Mouse (Mus musculus) neural tube, embryonic 11.5 days (tissue): ENCODE measurements at regions not wholly inside any gene's neighbourhood (a gene's known extent, or its start where the extent isn't known, plus 50 kb on each side); places are given as distances from the start of the nearest gene placed in this dataset.
A peak's percentile ranks its signal among the peaks of the same experiment; 100 is the strongest.

Experiments
- ATAC-seq: fragments of 200-750 bp; cut with Nextera tagmentation; 2 replicates; pipeline ENCODE4 v1.8.0; 2017; ENCODE audit warnings: moderate number of reproducible peaks, mild to moderate bottlenecking, moderate TSS enrichment, moderate library complexity; ENCODE audit not compliant: insufficient read depth, low FRiP score, low TSS enrichment
- DNase-seq: peaks from one replicate; pipeline ENCODE4 v3.0.0-alpha.2; 2015; ENCODE audit warnings: low spot score
- H3K27ac ChIP-seq: fragments of 300-500 bp; sonication (generic); 2 replicates; pipeline ENCODE4 v1.5.1; 2014; ENCODE audit warnings: low read depth, mild to moderate bottlenecking, low read length
- H3K27me3 ChIP-seq: fragments of 300-500 bp; sonication (generic); 2 replicates; pipeline ENCODE4 v1.6.1; 2014; ENCODE audit warnings: mild to moderate bottlenecking, low read length, mixed read lengths; ENCODE audit not compliant: control insufficient read depth, insufficient read depth
- H3K36me3 ChIP-seq: fragments of 300-500 bp; sonication (generic); 2 replicates; pipeline ENCODE4 v1.6.1; 2014; ENCODE audit warnings: mild to moderate bottlenecking, low read length, moderate library complexity, mixed read lengths; ENCODE audit not compliant: control insufficient read depth, insufficient read depth
- H3K4me1 ChIP-seq: fragments of 300-500 bp; sonication (generic); 2 replicates; pipeline ENCODE4 v1.6.1; 2014; ENCODE audit warnings: low read length, mixed read lengths; ENCODE audit not compliant: control insufficient read depth, insufficient read depth
- H3K4me2 ChIP-seq: fragments of 300-500 bp; sonication (generic); 2 replicates; pipeline ENCODE4 v1.6.1; 2014; ENCODE audit warnings: low read depth, mild to moderate bottlenecking, moderate library complexity
- H3K4me3 ChIP-seq: fragments of 300-500 bp; sonication (generic); 2 replicates; pipeline ENCODE4 v1.5.1; 2014; ENCODE audit warnings: low read depth, low read length
- H3K9ac ChIP-seq: fragments of 300-500 bp; sonication (generic); 2 replicates; pipeline ENCODE4 v1.6.1; 2014; ENCODE audit warnings: mild to moderate bottlenecking, low read length
- H3K9me3 ChIP-seq: fragments of 300-500 bp; sonication (generic); 2 replicates; pipeline ENCODE4 v1.6.1; 2016; ENCODE audit warnings: low read length; ENCODE audit not compliant: control insufficient read depth
- WGBS: fragments of 180-500 bp; shearing (Covaris S2); extraction: QIAGEN DNeasy Blood & Tissue Kit; methylation state at CpG from one replicate; pipeline ENCODE4 v1.1.7; 2014; 5-methylcytosine and 5-hydroxymethylcytosine counted together

DNA sequence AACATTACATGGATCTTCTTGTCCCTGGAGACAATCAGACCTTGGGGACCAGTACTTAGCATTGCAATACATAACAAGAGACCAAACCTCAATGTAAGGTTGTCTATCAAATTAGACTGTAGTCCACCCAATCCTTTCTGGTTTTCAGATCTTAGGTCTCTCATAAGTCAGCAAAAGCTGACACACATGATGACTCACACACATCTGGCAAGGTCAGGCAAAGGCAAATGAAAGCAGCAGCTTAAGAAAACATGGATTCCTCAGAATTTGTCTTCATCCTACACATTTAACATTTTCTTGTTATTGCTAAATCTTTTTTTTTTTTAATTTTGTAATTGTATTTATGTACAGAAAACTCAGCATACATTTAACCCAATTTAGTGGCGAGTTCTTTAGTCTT, 52.0 kb downstream of the Gm11983 start:
- no peak overlapping the region for H3K4me3 ChIP-seq
- DNase-seq, result no peak
- no peaks in the 10 kb centered on the region for H3K9me3 ChIP-seq
- H3K9ac ChIP-seq, result no peak overlapping the region
- 88% methylated on average over 1 of the region's 1 CpGs for WGBS
- H3K27ac ChIP-seq, result no peak overlapping the region
- no peaks in the 10 kb centered on the region for H3K4me1 ChIP-seq
- no peak overlapping the region for H3K4me2 ChIP-seq
- ATAC-seq, result no peak
- no peaks in the 10 kb centered on the region for H3K27me3 ChIP-seq
- H3K36me3 ChIP-seq, result no peaks in the 10 kb centered on the region

DNA sequence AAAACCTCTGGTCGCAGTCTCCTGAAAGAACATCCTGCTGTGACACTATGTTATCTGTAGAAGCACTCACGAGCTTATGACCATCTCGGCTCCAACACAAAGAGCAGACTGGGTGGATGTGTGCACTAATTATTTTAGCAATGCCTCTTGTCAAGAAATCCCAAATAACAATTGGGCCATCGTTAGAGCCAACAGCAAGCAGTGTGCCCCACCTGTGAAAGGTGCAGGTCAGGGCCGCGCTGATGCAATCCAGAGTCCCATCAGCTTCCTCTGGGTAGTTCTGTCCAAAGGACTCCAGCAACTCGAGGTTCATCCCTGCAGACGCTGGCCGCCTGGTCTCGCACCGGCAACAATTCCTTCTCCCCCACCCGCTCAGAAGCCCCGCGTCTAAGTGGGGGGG, 54.6 kb downstream of the Gm11983 start:
- Histone ChIP-seq H3K27me3 (no peaks in the 10 kb centered on the region), H3K9ac (no peak overlapping the region), H3K27ac (no peak overlapping the region), H3K4me2 (no peak overlapping the region), H3K36me3 (no peaks in the 10 kb centered on the region), H3K9me3 (no peaks in the 10 kb centered on the region), H3K4me3 (no peak overlapping the region), H3K4me1 (no peaks in the 10 kb centered on the region)
- no peak for ATAC-seq
- DNase-seq, result no peak
- WGBS, result 93% methylated on average over 14 of the region's 14 CpGs

DNA sequence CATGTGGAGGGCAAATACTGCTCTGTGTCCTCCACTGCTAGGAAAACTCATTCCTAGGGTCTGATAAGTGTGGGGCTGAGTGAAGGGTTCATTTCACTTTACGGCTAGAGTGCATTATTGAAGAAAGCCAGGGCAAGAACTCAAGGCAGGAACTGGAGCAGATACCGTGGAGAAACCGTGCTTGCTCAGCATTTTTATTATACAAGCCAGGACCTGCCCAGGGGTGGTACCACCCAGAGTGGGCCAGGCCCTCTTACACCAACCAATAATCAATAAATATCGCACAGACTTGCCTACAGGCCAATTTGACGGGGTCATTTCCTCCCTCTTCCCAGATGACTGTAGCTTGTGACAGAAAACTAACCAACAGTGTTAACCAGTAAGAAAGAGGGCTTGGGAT, 57.7 kb downstream of the Gm11983 start:
- Histone ChIP-seq H3K4me2 (no peak overlapping the region), H3K9ac (no peak overlapping the region), H3K27me3 (no peaks in the 10 kb centered on the region), H3K27ac (no peak overlapping the region), H3K4me3 (no peak overlapping the region), H3K9me3 (no peaks in the 10 kb centered on the region), H3K36me3 (no peaks in the 10 kb centered on the region), H3K4me1 (no peaks in the 10 kb centered on the region)
- DNase-seq (no peak), ATAC-seq (no peak)
- 71% methylated on average over 5 of the region's 5 CpGs for WGBS

DNA sequence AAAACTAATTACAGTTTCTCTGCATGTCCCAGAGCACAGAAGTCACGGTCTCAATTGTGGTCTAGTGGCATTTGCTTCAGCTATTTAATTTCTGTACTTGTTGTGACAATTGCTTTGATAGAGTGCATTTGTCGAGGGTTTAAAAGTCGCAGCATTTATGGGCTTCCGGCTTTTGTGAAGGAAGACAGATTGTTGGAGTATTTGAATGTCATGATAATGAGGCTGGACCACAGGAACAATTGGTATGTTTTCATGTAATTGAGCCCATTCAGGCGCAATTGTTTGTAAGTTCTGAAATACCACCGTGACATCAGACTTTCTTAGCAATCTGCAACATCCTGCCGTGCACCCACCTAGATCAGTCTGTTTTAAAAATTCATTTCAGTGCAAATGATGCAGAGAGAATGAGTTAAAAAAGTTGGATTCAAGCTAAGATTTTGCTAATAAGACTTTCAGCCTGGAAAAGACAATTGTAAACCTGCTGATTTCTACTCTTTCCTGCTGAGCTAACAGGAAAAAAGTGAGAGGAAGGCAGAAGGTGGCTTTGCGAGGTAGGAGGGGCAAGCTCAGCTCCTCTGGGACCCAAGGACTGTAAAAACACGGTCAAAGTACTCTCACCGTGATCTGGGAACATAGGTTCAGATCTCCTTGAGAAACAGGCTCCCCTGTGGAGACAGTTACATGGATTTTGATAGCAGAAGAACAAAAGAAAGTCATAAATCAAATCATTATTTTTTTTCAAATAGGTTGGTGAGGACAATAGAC, 58.7 kb downstream of the Gm11983 start:
- WGBS, result 23% methylated on average over 10 of the region's 10 CpGs
- H3K4me3 ChIP-seq, result no peak overlapping the region
- H3K9ac ChIP-seq, result no peak overlapping the region
- no peak overlapping the region for H3K27ac ChIP-seq
- H3K4me1 ChIP-seq, result no peaks in the 10 kb centered on the region
- DNase-seq, result no peak
- no peak overlapping the region for H3K4me2 ChIP-seq
- no peaks in the 10 kb centered on the region for H3K36me3 ChIP-seq
- H3K27me3 ChIP-seq, result no peaks in the 10 kb centered on the region
- H3K9me3 ChIP-seq, result no peaks in the 10 kb centered on the region
- peak; percentile 53; the same call in 1 of the 2 replicates for ATAC-seq

DNA sequence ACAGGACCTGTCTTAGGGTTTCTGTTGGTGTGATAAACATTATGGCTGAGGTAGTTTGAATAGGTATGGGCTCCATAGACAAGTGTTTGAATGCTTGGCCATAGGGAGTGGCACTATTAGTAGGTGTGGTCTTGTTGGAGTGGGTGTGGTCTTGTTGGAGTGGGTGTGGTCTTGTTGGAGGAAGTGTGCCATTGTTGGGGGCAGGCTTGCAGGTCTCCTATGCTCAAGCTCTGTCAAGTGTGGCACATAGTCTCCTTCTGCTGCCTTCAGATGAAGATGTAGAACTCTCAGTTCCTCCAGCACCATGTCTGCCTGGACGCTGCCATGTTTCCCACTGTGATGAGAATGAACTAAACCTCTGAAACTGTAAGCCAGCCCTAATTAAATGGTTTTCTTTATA, 59.9 kb downstream of the Gm11983 start:
- H3K27ac ChIP-seq, result no peak overlapping the region
- no peak overlapping the region for H3K4me3 ChIP-seq
- no peaks in the 10 kb centered on the region for H3K27me3 ChIP-seq
- H3K9ac ChIP-seq, result no peak overlapping the region
- no peak overlapping the region for H3K4me2 ChIP-seq
- no peaks in the 10 kb centered on the region for H3K36me3 ChIP-seq
- no peaks in the 10 kb centered on the region for H3K9me3 ChIP-seq
- ATAC-seq (no peak), DNase-seq (no peak)
- WGBS, result 100% methylated on average over 1 of the region's 1 CpGs
- H3K4me1 ChIP-seq, result no peaks in the 10 kb centered on the region

DNA sequence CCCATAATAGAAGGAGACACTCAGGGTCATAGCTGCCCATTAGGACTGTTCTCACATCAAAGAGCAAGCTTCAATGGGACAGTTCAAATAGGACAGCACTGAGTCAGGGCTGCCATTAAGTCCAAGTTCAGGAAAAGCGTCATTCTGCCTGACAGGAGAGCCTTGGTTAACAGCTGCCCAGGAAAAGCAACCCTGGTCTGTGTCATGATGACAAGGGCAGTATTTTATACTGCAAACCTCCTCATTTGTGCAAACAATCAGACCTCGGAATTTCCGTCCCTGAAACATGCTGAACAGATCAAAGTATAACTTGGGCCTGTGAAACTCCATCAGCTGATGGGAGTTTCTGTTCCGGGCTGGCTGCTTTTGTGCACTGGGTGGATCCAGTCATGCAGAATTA, 62.8 kb downstream of the Gm11983 start:
- DNase-seq, result no peak
- no peak for ATAC-seq
- H3K4me3 ChIP-seq, result no peak overlapping the region
- H3K4me2 ChIP-seq, result no peak overlapping the region
- 74% methylated on average over 4 of the region's 4 CpGs for WGBS
- H3K27me3 ChIP-seq, result no peaks in the 10 kb centered on the region
- no peak overlapping the region for H3K9ac ChIP-seq
- H3K27ac ChIP-seq, result no peak overlapping the region
- no peaks in the 10 kb centered on the region for H3K9me3 ChIP-seq
- no peaks in the 10 kb centered on the region for H3K36me3 ChIP-seq
- no peaks in the 10 kb centered on the region for H3K4me1 ChIP-seq

DNA sequence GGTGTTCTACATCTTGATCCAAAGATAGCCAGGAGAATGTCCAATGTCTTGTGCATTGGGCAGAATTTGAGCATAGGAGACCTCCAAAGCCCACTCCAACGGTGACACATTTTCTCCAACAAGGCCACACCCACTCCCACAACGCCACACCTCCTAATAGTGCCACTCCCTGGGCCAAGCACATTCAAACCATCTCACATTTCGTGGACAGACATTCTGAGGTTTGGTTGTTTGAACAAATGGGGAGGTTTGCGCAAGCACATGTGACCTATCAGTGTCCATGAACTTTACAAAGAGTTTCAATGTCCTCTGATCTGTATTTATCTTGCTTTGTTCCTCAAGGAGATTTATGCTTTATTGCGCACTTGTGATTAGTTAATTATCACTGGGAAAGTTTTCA, 63.5 kb downstream of the Gm11983 start:
- H3K4me2 ChIP-seq, result no peak overlapping the region
- H3K9me3 ChIP-seq, result no peaks in the 10 kb centered on the region
- H3K4me1 ChIP-seq, result no peaks in the 10 kb centered on the region
- no peaks in the 10 kb centered on the region for H3K36me3 ChIP-seq
- no peak overlapping the region for H3K4me3 ChIP-seq
- H3K27me3 ChIP-seq, result no peaks in the 10 kb centered on the region
- WGBS, result 87% methylated on average over 5 of the region's 5 CpGs
- no peak overlapping the region for H3K27ac ChIP-seq
- ATAC-seq (no peak), DNase-seq (no peak)
- H3K9ac ChIP-seq, result no peak overlapping the region

DNA sequence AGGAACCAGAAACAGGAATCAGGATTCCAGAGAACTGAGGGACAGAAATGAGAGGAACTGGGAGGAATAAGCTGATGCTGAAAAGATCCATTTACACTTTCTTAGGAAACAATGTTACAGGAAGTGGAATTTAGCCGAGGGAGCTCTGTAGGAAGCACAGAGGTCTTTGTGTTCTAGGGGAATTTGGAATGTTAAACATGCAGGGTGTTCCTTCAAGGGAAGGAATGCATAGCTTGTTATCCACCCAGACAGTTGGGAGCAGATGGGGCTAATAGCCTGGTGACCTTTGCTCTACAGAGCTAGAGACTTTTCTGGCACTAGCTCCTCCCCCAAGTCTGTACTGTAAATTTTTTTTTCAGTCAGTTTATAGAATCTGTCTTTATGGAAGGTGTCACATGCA, 64.1 kb downstream of the Gm11983 start:
- Histone ChIP-seq H3K27ac (no peak overlapping the region), H3K4me3 (no peak overlapping the region), H3K36me3 (no peaks in the 10 kb centered on the region), H3K4me1 (no peaks in the 10 kb centered on the region), H3K27me3 (no peaks in the 10 kb centered on the region), H3K9ac (no peak overlapping the region), H3K9me3 (no peaks in the 10 kb centered on the region), H3K4me2 (no peak overlapping the region)
- no peak for DNase-seq
- ATAC-seq, result no peak
- WGBS, result 3% methylated on average over 1 of the region's 1 CpGs

DNA sequence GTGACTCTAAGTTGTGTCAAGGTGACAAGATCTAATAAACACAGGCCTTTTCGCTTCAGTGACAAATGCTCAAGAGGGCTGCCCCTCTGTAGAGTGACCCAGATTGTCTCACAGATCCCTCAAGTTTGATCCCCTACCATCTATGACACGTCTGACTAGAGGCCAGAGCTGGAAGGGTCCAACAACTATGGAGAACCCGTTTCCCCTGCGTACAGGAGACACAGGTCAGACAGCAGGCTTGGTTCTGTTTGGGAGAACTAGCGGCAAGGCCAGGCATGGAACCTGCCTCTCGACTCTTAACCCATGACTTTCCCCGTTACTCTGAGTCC, 68.1 kb downstream of the Gm11983 start:
- Histone ChIP-seq H3K4me1 (no peaks in the 10 kb centered on the region), H3K27me3 (no peaks in the 10 kb centered on the region), H3K36me3 (no peaks in the 10 kb centered on the region), H3K4me2 (no peak overlapping the region), H3K9me3 (no peaks in the 10 kb centered on the region), H3K9ac (no peak overlapping the region), H3K4me3 (no peak overlapping the region), H3K27ac (no peak overlapping the region)
- DNase-seq, result no peak
- no peak for ATAC-seq
- 81% methylated on average over 7 of the region's 7 CpGs for WGBS
